Mouse (Mus musculus): ENCODE measurements around the gene Sphkap. TPM values are rescaled to one million over a fixed set of nuclear protein-coding genes. Genes with fewer than 3 reads are reported as not detected.

Gene Sphkap
- polyA plus RNA-seq, 1 experiment from 2014 or later: 0.38 TPM

DNA sequence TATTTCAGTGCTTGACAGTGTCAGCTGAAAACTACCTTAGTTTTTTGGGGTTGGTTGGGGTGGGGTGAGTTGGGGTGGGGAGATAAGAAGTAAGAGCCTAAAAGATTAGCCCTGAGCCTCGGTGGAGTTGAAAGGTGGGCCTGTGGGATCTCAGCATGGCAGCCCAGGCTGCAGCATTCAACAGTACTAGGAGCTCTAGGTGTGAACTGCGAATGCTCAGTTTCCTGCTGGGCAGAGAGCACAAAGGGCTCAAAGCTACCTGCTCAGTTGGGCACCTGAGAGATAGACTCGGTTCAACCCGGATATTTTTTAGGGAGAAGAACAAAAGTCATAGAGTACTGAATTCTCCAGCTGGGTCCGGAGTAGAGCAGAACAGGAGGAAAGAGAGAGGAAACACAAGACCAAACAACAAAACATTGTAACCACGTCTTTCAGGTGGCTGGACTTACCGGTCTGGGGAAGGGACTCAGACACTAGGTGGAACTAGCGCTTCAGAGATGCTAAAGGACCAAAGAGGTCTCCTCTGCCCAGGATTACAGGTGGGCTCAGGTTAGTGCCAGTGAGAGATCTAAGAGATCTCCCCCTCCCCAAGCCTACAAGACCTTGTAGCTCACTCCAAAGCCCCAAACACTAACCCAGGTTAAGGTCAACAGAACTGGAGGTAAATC is 984 bp downstream of the Sphkap start:
- Histone ChIP-seq H3K27me3 (replicated peaks; ENCODE audit: control insufficient read depth, insufficient read depth, low read length) (no peaks in the 10 kb centered on the region), H3K27ac (ENCODE audit: low read depth, low read length) (no peak overlapping the region), H3K4me2 (replicated peaks; ENCODE audit: low read depth) (peak overlapping the region; percentile 56; the same call in 1 of the 2 replicates), H3K9ac (ENCODE audit: low read depth, low read length) (no peak overlapping the region), H3K4me3 (ENCODE audit: low read depth, low read length) (no peak overlapping the region), H3K4me1 (replicated peaks; ENCODE audit: control insufficient read depth, insufficient read depth, low read length) (no peaks in the 10 kb centered on the region), H3K9me3 (ENCODE audit: control insufficient read depth) (no peaks in the 10 kb centered on the region), H3K36me3 (ENCODE audit: control insufficient read depth, insufficient read depth) (no peaks in the 10 kb centered on the region)
- WGBS: 13% methylated on average over 8 of the region's 8 CpGs
- TF ChIP-seq CTCF (IDR thresholded peaks at IDR 0.05; ENCODE audit: low read depth): no peak
- ATAC-seq: no peak

DNA sequence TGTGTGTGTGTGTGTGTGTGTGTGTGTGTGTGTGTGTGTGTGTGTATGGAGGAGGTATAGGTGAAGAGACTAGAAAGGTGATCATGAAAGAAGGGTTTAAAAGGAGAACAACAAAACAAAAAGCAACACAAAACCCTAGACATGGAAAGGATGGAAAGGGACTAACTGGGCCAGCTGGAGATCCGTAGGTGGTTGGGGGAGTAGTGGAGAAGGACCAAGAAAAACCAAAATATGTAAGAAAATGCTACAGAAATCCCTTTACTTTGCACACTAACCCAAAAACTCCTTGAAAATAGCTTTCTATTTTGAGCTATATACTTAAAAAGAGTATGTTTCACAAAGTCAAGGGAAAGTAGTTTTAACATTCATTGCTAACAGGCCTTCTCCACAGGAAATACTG is 6.9 kb downstream of the Sphkap start:
- H3K27ac ChIP-seq (ENCODE audit: low read depth, low read length): no peak overlapping the region
- H3K9ac ChIP-seq (ENCODE audit: low read depth, low read length): no peak overlapping the region
- H3K9me3 ChIP-seq (ENCODE audit: control insufficient read depth): no peaks in the 10 kb centered on the region
- ATAC-seq: no peak
- H3K27me3 ChIP-seq (replicated peaks; ENCODE audit: control insufficient read depth, insufficient read depth, low read length): no peaks in the 10 kb centered on the region
- no peak overlapping the region for H3K4me2 ChIP-seq (replicated peaks; ENCODE audit: low read depth)
- H3K4me3 ChIP-seq (ENCODE audit: low read depth, low read length): no peak overlapping the region
- 91% methylated on average over 1 of the region's 1 CpGs for WGBS
- H3K36me3 ChIP-seq (ENCODE audit: control insufficient read depth, insufficient read depth): no peaks in the 10 kb centered on the region
- no peaks in the 10 kb centered on the region for H3K4me1 ChIP-seq (replicated peaks; ENCODE audit: control insufficient read depth, insufficient read depth, low read length)
- TF ChIP-seq CTCF (IDR thresholded peaks at IDR 0.05; ENCODE audit: low read depth): no peak

DNA sequence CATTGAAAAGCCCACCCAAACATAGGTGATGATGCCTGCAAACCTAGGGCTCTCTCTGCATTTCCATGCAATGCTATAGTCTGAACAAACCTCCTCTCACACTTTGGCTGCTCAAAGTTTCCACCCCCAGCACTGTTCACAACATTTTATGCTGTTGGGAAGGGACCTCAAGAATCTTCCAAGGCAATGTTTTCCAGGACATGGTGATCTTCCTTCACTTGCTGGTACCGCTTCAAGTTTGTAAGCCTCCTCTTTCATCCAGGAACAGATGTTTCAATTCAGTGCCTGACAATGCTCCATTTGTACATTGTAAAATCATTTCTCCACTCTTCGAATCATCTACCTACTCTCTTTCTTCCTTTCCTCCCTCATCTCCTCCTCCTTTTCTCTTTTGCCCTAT is 11.7 kb downstream of the Sphkap start:
- Histone ChIP-seq H3K36me3 (ENCODE audit: control insufficient read depth, insufficient read depth) (no peaks in the 10 kb centered on the region), H3K4me2 (replicated peaks; ENCODE audit: low read depth) (no peak overlapping the region), H3K4me1 (replicated peaks; ENCODE audit: control insufficient read depth, insufficient read depth, low read length) (no peaks in the 10 kb centered on the region), H3K9ac (ENCODE audit: low read depth, low read length) (no peak overlapping the region), H3K9me3 (ENCODE audit: control insufficient read depth) (no peaks in the 10 kb centered on the region), H3K27ac (ENCODE audit: low read depth, low read length) (no peak overlapping the region), H3K4me3 (ENCODE audit: low read depth, low read length) (no peak overlapping the region), H3K27me3 (replicated peaks; ENCODE audit: control insufficient read depth, insufficient read depth, low read length) (no peaks in the 10 kb centered on the region)
- WGBS: 86% methylated on average over 2 of the region's 2 CpGs
- ATAC-seq: no peak
- TF ChIP-seq CTCF (IDR thresholded peaks at IDR 0.05; ENCODE audit: low read depth): no peak

DNA sequence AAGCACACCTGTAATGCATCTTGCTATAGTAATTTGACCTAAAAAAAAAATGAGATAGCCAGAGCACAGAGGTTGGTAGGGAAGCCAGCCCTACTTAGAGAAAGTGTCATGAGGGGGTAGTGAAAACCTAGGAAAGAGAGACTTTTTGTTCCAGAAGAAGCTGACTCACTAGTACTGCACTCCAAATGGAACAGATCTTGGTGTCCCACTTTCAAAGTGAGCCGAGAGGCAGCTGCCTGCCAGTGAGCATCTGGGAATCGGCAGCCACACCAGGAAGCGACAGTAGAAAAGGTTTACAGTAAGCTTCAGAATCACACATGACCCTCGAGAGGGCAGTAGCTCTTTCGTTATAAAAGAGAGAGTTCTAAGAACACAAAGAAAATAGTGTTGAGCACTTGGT is 12.4 kb downstream of the Sphkap start:
- H3K9ac ChIP-seq (ENCODE audit: low read depth, low read length): no peak overlapping the region
- 66% methylated on average over 5 of the region's 5 CpGs for WGBS
- no peaks in the 10 kb centered on the region for H3K36me3 ChIP-seq (ENCODE audit: control insufficient read depth, insufficient read depth)
- no peak for ATAC-seq
- H3K4me2 ChIP-seq (replicated peaks; ENCODE audit: low read depth): no peak overlapping the region
- H3K27ac ChIP-seq (ENCODE audit: low read depth, low read length): no peak overlapping the region
- no peak for TF ChIP-seq CTCF (IDR thresholded peaks at IDR 0.05; ENCODE audit: low read depth)
- no peaks in the 10 kb centered on the region for H3K4me1 ChIP-seq (replicated peaks; ENCODE audit: control insufficient read depth, insufficient read depth, low read length)
- H3K9me3 ChIP-seq (ENCODE audit: control insufficient read depth): no peaks in the 10 kb centered on the region
- H3K27me3 ChIP-seq (replicated peaks; ENCODE audit: control insufficient read depth, insufficient read depth, low read length): no peaks in the 10 kb centered on the region
- H3K4me3 ChIP-seq (ENCODE audit: low read depth, low read length): no peak overlapping the region

DNA sequence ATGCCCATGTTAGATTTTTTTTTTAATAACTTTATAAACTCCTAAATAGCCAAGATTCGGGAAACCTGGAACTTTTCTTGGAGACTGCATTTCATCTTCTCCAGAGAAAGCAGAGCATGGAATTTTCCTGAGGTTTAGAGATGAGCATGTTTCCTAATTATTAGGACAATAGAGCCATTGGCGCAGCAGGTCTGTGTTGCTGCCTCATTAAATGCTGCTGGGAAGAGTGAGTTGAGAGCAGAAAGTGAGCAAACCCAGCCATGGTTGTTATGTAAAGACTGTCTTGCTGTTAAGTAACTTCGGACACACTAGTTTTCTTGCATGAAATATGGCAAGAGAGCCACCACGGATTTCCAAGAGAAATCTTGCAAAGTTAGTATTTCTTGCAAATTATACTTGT is 18.6 kb downstream of the Sphkap start:
- no peak overlapping the region for H3K4me2 ChIP-seq (replicated peaks; ENCODE audit: low read depth)
- no peak for TF ChIP-seq CTCF (IDR thresholded peaks at IDR 0.05; ENCODE audit: low read depth)
- ATAC-seq: no peak
- WGBS: 68% methylated on average over 4 of the region's 4 CpGs
- no peaks in the 10 kb centered on the region for H3K9me3 ChIP-seq (ENCODE audit: control insufficient read depth)
- H3K36me3 ChIP-seq (ENCODE audit: control insufficient read depth, insufficient read depth): no peaks in the 10 kb centered on the region
- no peaks in the 10 kb centered on the region for H3K27me3 ChIP-seq (replicated peaks; ENCODE audit: control insufficient read depth, insufficient read depth, low read length)
- no peak overlapping the region for H3K9ac ChIP-seq (ENCODE audit: low read depth, low read length)
- no peak overlapping the region for H3K4me3 ChIP-seq (ENCODE audit: low read depth, low read length)
- no peak overlapping the region for H3K27ac ChIP-seq (ENCODE audit: low read depth, low read length)
- no peaks in the 10 kb centered on the region for H3K4me1 ChIP-seq (replicated peaks; ENCODE audit: control insufficient read depth, insufficient read depth, low read length)

GRCm38 (mm10) chr1:83377404-83377803 is 30.6 kb downstream of the Sphkap start:
- Histone ChIP-seq H3K4me1 (replicated peaks; ENCODE audit: control insufficient read depth, insufficient read depth, low read length) (no peaks in the 10 kb centered on the region), H3K9ac (ENCODE audit: low read depth, low read length) (no peak overlapping the region), H3K27me3 (replicated peaks; ENCODE audit: control insufficient read depth, insufficient read depth, low read length) (no peaks in the 10 kb centered on the region), H3K9me3 (ENCODE audit: control insufficient read depth) (no peaks in the 10 kb centered on the region), H3K36me3 (ENCODE audit: control insufficient read depth, insufficient read depth) (no peaks in the 10 kb centered on the region), H3K4me2 (replicated peaks; ENCODE audit: low read depth) (no peak overlapping the region), H3K27ac (ENCODE audit: low read depth, low read length) (no peak overlapping the region), H3K4me3 (ENCODE audit: low read depth, low read length) (no peak overlapping the region)
- no peak for TF ChIP-seq CTCF (IDR thresholded peaks at IDR 0.05; ENCODE audit: low read depth)
- ATAC-seq: no peak
- 75% methylated on average over 1 of the region's 1 CpGs for WGBS

- Histone ChIP-seq H3K4me1 (replicated peaks; ENCODE audit: control insufficient read depth, insufficient read depth, low read length) (no peaks in the 10 kb centered on the region), H3K4me3 (ENCODE audit: low read depth, low read length) (no peak overlapping the region), H3K36me3 (ENCODE audit: control insufficient read depth, insufficient read depth) (no peaks in the 10 kb centered on the region), H3K27me3 (replicated peaks; ENCODE audit: control insufficient read depth, insufficient read depth, low read length) (no peaks in the 10 kb centered on the region), H3K27ac (ENCODE audit: low read depth, low read length) (no peak overlapping the region), H3K9ac (ENCODE audit: low read depth, low read length) (no peak overlapping the region), H3K4me2 (replicated peaks; ENCODE audit: low read depth) (no peak overlapping the region), H3K9me3 (ENCODE audit: control insufficient read depth) (no peaks in the 10 kb centered on the region)
- 75% methylated on average over 5 of the region's 5 CpGs for WGBS
- no peak for TF ChIP-seq CTCF (IDR thresholded peaks at IDR 0.05; ENCODE audit: low read depth)
- no peak for ATAC-seq
Observed at GRCm38 (mm10) chr1:83366456-83366855, 41.5 kb downstream of the Sphkap start.
